Comparison of ENCODE assay signal across 25 mouse cellular contexts in the genomic region with DNA sequence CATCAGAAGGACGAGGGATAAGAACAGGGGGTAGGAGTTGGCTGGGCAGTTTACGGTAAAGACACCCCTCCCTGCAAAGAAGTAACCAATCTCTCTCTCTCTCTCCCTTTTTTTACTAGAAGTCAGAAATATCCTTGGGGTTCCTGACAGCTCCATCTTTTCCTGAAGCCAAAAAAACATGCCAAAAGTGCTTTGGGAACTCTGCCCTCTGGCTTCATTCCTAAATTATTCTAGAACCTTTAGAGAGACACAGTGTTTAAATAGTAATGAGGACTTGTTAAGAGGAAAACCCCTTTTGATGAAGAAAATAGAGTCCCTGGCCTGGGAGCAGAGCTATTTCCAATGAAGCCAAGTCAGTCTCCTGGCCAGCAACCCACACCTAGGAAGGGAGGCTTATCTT.
DNase-seq lines count a peak whose midpoint lies in the region; ATAC-seq lines count a peak whose summit lies in the region.
"Had no signal": no experiment of that assay in that cellular context is flagged by ENCODE, and none has a peak within 500 bp of the region (broad histone marks: within the 10 kb centered on the region; RNA-seq: fewer than 3 reads in every experiment).

No protein-coding gene starts in this region.

- H3K27ac ChIP-seq in neural tube, embryonic 15.5 days (replicated peaks) = no peak overlapping the region
- H3K27ac ChIP-seq: embryonic facial prominence, embryonic 10.5 days; forebrain, embryonic 10.5 days; gastrocnemius, adult 2 months; heart, embryonic 10.5 days; hindbrain, embryonic 12.5 days had no signal

- intact Hi-C loops in gastrocnemius, postnatal 14 days (cut with DNase I; ENCODE audit: low total_unique reads) = no loop called here

- H3K27me3 ChIP-seq in neural tube, embryonic 15.5 days (replicated peaks) = no peaks in the 10 kb centered on the region
- H3K27me3 ChIP-seq: CH12.LX; hindbrain, embryonic 12.5 days; Patski had no signal

- H3K4me2 ChIP-seq in neural tube, embryonic 15.5 days = no peak overlapping the region
- H3K4me2 ChIP-seq: hindbrain, embryonic 12.5 days had no signal

- no peak overlapping the region for H3K9ac ChIP-seq in neural tube, embryonic 15.5 days (replicated peaks)
- H3K9ac ChIP-seq: hindbrain, embryonic 12.5 days had no signal

- no peak overlapping the region for H3K4me3 ChIP-seq in neural tube, embryonic 15.5 days (replicated peaks)
- H3K4me3 ChIP-seq: embryonic facial prominence, embryonic 10.5 days; erythroblast, embryonic 14.5 days; forebrain, embryonic 10.5 days; gastrocnemius, adult 2 months; heart, embryonic 10.5 days; hindbrain, embryonic 12.5 days had no signal

- WGBS in neural tube, embryonic 15.5 days = 90% methylated on average over 2 of the region's 2 CpGs

- H3K36me3 ChIP-seq in neural tube, embryonic 15.5 days = no peaks in the 10 kb centered on the region
- H3K36me3 ChIP-seq: embryonic facial prominence, embryonic 10.5 days; forebrain, embryonic 10.5 days; heart, embryonic 10.5 days; hindbrain, embryonic 12.5 days had no signal

- H3K4me1 ChIP-seq in neural tube, embryonic 15.5 days = no peaks in the 10 kb centered on the region
- H3K4me1 ChIP-seq: embryonic facial prominence, embryonic 10.5 days; forebrain, embryonic 10.5 days; heart, embryonic 10.5 days; hindbrain, embryonic 12.5 days had no signal

- DNase-seq in brain, adult 2 months (ENCODE audit: low read depth, low spot score) = peak; percentile 88
- DNase-seq in cerebellum, adult 18-20 months = peak; percentile 70 to 75
- peak; percentile 79 for DNase-seq in cerebellum, adult 9-11 months
- DNase-seq in cerebellum, postnatal 36 days = peak; percentile 51 to 80
- no peak for DNase-seq in B cell, adult 2 months
- DNase-seq in gastrocnemius, postnatal 14 days = no peak
- DNase-seq: adrenal gland, postnatal 14 days; gastrocnemius, adult 2 months; gastrocnemius, postnatal 36 days; heart, adult 18-20 months; heart, postnatal 10 days; heart, postnatal 4 days had no signal

- ATAC-seq in neural tube, embryonic 15.5 days (ENCODE audit: low FRiP score) = no peak
- ATAC-seq: activated CD4-positive, CD25-positive, alpha-beta regulatory T cell, adult 4 months; forebrain, embryonic 14.5 days; hindbrain, embryonic 16.5 days; inflammation-experienced regulatory T-cells, adult 6 months; intestine, postnatal 0 days; Patski had no signal

- H3K9me3 ChIP-seq in neural tube, embryonic 15.5 days (replicated peaks) = no peaks in the 10 kb centered on the region
- H3K9me3 ChIP-seq: embryonic facial prominence, embryonic 10.5 days; forebrain, embryonic 10.5 days; heart, embryonic 10.5 days; hindbrain, embryonic 12.5 days had no signal

Comparison
In these comparisons a context has a peak if more than half of its experiments do, and no peak if none do; other contexts are left out.
1. DNase-seq: peak in brain, adult 2 months (single experiment), cerebellum, adult 18-20 months (2 of 2), cerebellum, adult 9-11 months (single experiment) and cerebellum, postnatal 36 days (2 of 2); none in B cell, adult 2 months (0 of 2) and gastrocnemius, postnatal 14 days (single experiment).